Comparison of ENCODE assay signal across 24 mouse cellular contexts in the genomic region with DNA sequence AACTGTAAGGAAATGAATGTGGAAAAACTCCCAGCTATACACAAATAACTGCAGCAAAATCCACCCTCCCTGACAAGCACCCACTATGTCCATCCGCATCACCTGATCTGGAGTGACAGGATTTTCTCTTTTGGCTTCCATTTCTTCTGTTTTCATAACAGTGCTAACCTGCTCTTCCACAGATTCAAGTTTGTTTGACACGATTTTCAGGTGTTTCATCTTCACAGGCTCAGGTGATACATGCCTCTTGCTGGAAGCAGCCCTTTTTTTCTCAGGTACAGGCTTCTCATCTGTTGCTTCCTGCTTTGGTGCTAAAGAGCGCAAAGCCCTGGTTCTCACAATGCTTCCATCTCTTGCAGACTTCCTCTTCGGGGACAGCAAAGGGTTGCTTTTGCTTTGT.
"Had no signal": no experiment of that assay in that cellular context is flagged by ENCODE, and none has a peak within 500 bp of the region (broad histone marks: within the 10 kb centered on the region; RNA-seq: fewer than 3 reads in every experiment).

No protein-coding gene starts in this region.

- H3K9ac ChIP-seq: heart, embryonic 12.5 days; hindbrain, embryonic 13.5 days; hindbrain, embryonic 15.5 days; kidney, embryonic 15.5 days; limb, embryonic 13.5 days; limb, embryonic 15.5 days; liver, embryonic 12.5 days; liver, embryonic 14.5 days had no signal

- H3K27ac ChIP-seq: heart, adult 2 months; hindbrain, embryonic 13.5 days; hindbrain, embryonic 15.5 days; hindbrain, postnatal 0 days; kidney, embryonic 15.5 days; kidney, postnatal 0 days; limb, embryonic 13.5 days; limb, embryonic 15.5 days; liver, embryonic 12.5 days; liver, embryonic 14.5 days had no signal

- DNase-seq: gastrocnemius, postnatal 14 days; gastrocnemius, postnatal 36 days; heart, adult 2 months; heart, postnatal 14 days; heart, postnatal 36 days; kidney, adult 11 months; kidney, adult 2 months; kidney, adult 9 months; kidney, postnatal 14 days; kidney, postnatal 36 days; layer of hippocampus, adult 9-11 months; layer of hippocampus, postnatal 36 days; left cerebral cortex, postnatal 4 days had no signal

- H3K27me3 ChIP-seq: heart, embryonic 12.5 days; hindbrain, embryonic 13.5 days; hindbrain, embryonic 15.5 days; kidney, embryonic 15.5 days; limb, embryonic 13.5 days; limb, embryonic 15.5 days; liver, embryonic 12.5 days had no signal

- H3K4me3 ChIP-seq: heart, adult 2 months; heart, embryonic 12.5 days; hindbrain, embryonic 13.5 days; hindbrain, embryonic 15.5 days; kidney, embryonic 15.5 days; limb, embryonic 13.5 days; limb, embryonic 15.5 days; liver, embryonic 12.5 days had no signal

- H3K4me2 ChIP-seq: heart, embryonic 12.5 days; hindbrain, embryonic 13.5 days; hindbrain, embryonic 15.5 days; kidney, embryonic 15.5 days; limb, embryonic 13.5 days; limb, embryonic 15.5 days; liver, embryonic 12.5 days had no signal

- H3K9me3 ChIP-seq: heart, embryonic 12.5 days; hindbrain, embryonic 13.5 days; hindbrain, embryonic 15.5 days; kidney, embryonic 15.5 days; limb, embryonic 13.5 days; limb, embryonic 15.5 days; liver, embryonic 12.5 days had no signal

- H3K4me1 ChIP-seq: hindbrain, embryonic 13.5 days; hindbrain, embryonic 15.5 days; kidney, embryonic 15.5 days; limb, embryonic 13.5 days; limb, embryonic 15.5 days; liver, embryonic 12.5 days had no signal

- ATAC-seq: hindbrain, postnatal 0 days; intestine, embryonic 16.5 days had no signal

- H3K36me3 ChIP-seq: hindbrain, embryonic 15.5 days had no signal
